Mouse (Mus musculus): ENCODE results near the gene Cry2. TPM values are rescaled to one million over a fixed set of nuclear protein-coding genes. Genes with fewer than 3 reads are reported as not detected.
A peak's percentile ranks its signal among the peaks of the same experiment; 100 is the strongest.

Cry2 gene
- total and polyA plus RNA-seq, 3 experiments = 12.7 to 29.3 (median 19.1) TPM

DNA sequence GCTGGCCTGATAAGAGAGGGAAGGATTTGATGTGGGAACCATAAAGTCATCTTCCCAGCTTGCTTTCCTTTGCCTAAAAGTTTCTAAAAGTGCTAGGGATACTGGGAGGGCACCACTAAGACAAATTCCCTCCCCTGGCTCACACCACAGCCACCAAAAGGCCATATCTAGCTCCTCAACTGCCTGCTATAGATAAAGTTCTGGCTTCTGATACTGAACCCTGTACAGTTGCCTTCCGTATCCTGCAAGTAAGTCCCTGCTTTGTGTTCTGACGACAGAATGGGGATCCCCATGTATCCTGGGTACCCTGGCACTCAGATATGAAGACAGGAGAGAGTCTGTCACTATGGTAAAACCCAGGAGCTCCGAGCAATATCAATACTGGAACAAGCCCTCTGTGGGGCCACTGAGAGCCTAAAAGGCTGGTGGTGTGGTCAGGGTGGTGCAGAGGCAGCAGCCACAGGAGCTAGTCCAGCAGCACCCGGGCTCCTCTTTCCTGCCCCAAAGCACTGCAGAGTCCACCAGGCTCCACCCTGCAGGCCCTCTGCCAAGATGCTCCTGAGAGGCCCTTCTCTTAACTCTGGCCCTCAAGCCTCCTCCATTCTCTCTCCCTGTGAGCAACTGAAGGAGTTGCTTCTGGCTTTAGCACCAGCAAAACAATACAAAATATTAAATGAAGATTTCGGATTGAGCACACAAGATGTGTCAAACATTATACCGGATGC, 43.5 kb downstream of the Cry2 start:
- Histone ChIP-seq H3K27ac (no peak overlapping the region), H3K27me3 (ENCODE audit: control insufficient read depth, insufficient read depth, low read length) (no peaks in the 10 kb centered on the region), H3K9ac (ENCODE audit: low read depth, low read length) (no peak overlapping the region), H3K79me2 (replicated peaks; ENCODE audit: control insufficient read depth, insufficient read depth, low read length) (no peaks in the 10 kb centered on the region), H3K4me1 (ENCODE audit: control insufficient read depth, insufficient read depth, low read length) (peaks cover 2% of the 10 kb centered on the region; the same call in 1 of the 2 replicates), H3K36me3 (ENCODE audit: control insufficient read depth, insufficient read depth, low read length) (no peaks in the 10 kb centered on the region), H3K4me3 (no peak overlapping the region)
- TF ChIP-seq CTCF (IDR thresholded peaks at IDR 0.05) = no peak
- no peak for TF ChIP-seq EP300 (IDR thresholded peaks at IDR 0.05; ENCODE audit: insufficient read depth, low read depth, low read length)
- no peak for TF ChIP-seq POLR2A (IDR thresholded peaks at IDR 0.05; ENCODE audit: insufficient read depth, low read depth, low read length)
- peak; percentile 59 to 60 for DNase-seq
- intact Hi-C loops (cut with DNase I) = no loop called here
- WGBS = 50% methylated on average over 6 of the region's 6 CpGs

DNA sequence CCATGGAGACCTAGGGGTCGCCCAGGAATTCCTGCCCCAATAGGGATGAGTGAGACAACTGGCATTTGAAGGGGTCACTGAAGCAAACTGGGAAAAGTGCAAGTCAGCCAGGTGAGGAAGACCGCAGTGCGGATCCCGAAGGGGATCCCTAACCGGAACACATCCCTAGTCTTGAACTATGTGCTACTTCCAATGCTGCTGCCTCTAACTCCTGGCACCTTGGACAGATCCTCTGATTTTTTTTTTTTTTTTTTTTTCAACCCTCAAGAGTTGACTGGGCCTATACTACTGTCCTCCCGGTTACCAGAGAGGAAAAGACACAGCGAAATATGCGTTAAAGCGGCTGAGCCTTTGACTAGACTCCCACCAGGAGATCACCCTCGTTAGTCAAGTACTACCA, 44.2 kb downstream of the Cry2 start:
- intact Hi-C loops (cut with DNase I) = no loop called here
- no peaks in the 10 kb centered on the region for H3K79me2 ChIP-seq (replicated peaks; ENCODE audit: control insufficient read depth, insufficient read depth, low read length)
- DNase-seq = no peak
- TF ChIP-seq POLR2A (IDR thresholded peaks at IDR 0.05; ENCODE audit: insufficient read depth, low read depth, low read length) (no peak), EP300 (IDR thresholded peaks at IDR 0.05; ENCODE audit: insufficient read depth, low read depth, low read length) (no peak), CTCF (IDR thresholded peaks at IDR 0.05) (no peak)
- H3K9ac ChIP-seq (ENCODE audit: low read depth, low read length) = no peak overlapping the region
- no peaks in the 10 kb centered on the region for H3K36me3 ChIP-seq (ENCODE audit: control insufficient read depth, insufficient read depth, low read length)
- WGBS = 36% methylated on average over 10 of the region's 10 CpGs
- H3K4me3 ChIP-seq = peak overlapping the region; percentile 56
- no peaks in the 10 kb centered on the region for H3K27me3 ChIP-seq (ENCODE audit: control insufficient read depth, insufficient read depth, low read length)
- peak overlapping the region; percentile 54 for H3K27ac ChIP-seq
- H3K4me1 ChIP-seq (ENCODE audit: control insufficient read depth, insufficient read depth, low read length) = peaks cover 2% of the 10 kb centered on the region; the same call in 1 of the 2 replicates

DNA sequence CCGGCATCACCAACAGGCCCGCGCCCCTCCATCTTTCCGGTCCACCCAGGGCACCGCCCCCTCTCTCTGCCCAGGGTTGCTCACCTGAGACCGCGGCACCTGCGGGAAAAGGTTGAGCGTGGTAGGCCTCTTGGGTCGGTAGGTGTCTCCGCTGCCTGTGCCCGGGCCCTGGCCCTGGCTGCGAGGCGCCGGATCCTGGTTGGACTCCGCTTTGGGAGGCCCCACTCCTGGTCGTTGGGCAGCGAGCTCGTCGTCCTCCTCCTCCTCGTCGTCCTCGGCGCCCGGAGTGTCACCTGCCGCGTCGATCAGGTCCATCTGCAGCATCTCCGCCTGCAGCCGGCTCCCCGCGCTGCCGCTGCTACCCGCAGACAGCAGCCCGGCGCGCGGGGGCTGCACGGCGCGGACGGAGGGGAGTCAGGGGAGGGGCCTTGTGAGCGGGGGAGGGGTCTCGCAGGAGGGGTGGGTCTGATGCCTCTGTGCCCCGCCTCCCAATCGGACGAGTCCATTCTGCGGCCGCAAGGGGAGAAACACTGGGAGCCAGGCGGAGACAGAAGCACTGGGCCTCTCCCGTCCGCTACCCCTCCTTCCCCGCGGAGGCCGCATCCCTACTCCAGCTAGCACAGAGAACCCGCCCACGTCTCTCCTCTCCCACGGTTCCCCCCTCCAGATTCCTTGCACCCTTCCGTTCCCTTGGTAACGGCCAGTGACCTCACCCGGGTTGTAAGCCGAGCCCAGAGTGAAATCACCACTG, 44.8 kb downstream of the Cry2 start:
- DNase-seq = peak; percentile 80 to 87
- Histone ChIP-seq H3K79me2 (replicated peaks; ENCODE audit: control insufficient read depth, insufficient read depth, low read length) (no peaks in the 10 kb centered on the region), H3K27ac (peak overlapping the region; percentile 57), H3K27me3 (ENCODE audit: control insufficient read depth, insufficient read depth, low read length) (no peaks in the 10 kb centered on the region), H3K4me1 (ENCODE audit: control insufficient read depth, insufficient read depth, low read length) (peaks cover 2% of the 10 kb centered on the region; the same call in 1 of the 2 replicates), H3K9ac (ENCODE audit: low read depth, low read length) (peak overlapping the region; percentile 70), H3K36me3 (ENCODE audit: control insufficient read depth, insufficient read depth, low read length) (no peaks in the 10 kb centered on the region), H3K4me3 (peak overlapping the region; percentile 56)
- intact Hi-C loops (cut with DNase I) = no loop called here
- TF ChIP-seq POLR2A (IDR thresholded peaks at IDR 0.05; ENCODE audit: insufficient read depth, low read depth, low read length) (no peak), CTCF (IDR thresholded peaks at IDR 0.05) (no peak), EP300 (IDR thresholded peaks at IDR 0.05; ENCODE audit: insufficient read depth, low read depth, low read length) (no peak)
- WGBS = 1% methylated on average over 62 of the region's 62 CpGs

DNA sequence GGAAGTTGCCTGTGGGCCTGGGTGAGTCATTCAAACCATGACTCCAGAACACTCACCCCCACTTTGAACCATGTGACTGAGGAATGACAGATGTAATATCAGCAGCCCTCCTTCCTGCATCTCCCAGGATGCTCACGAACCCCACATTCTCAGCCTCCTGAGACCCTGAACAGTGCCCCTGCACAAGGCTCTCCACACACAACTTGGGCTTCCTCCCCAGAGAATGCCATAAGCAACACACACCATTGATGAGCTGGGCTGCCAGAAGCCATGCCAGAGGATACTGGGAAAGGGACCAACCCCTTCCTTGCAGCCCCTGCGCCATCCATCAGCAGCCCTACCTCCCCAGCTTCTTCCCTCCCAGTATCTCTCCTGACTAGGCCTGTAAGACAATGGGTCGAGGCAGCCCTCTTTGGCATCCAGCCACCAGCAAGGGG, 45.7 kb downstream of the Cry2 start:
- no peak for DNase-seq
- Histone ChIP-seq H3K27ac (no peak overlapping the region; the same call in 1 of the 2 replicates), H3K4me1 (ENCODE audit: control insufficient read depth, insufficient read depth, low read length) (peaks cover 2% of the 10 kb centered on the region; the same call in 1 of the 2 replicates), H3K36me3 (ENCODE audit: control insufficient read depth, insufficient read depth, low read length) (no peaks in the 10 kb centered on the region), H3K27me3 (ENCODE audit: control insufficient read depth, insufficient read depth, low read length) (no peaks in the 10 kb centered on the region), H3K4me3 (no peak overlapping the region), H3K9ac (ENCODE audit: low read depth, low read length) (no peak overlapping the region), H3K79me2 (replicated peaks; ENCODE audit: control insufficient read depth, insufficient read depth, low read length) (no peaks in the 10 kb centered on the region)
- WGBS = 58% methylated on average over 3 of the region's 3 CpGs
- TF ChIP-seq EP300 (IDR thresholded peaks at IDR 0.05; ENCODE audit: insufficient read depth, low read depth, low read length) = no peak
- no peak for TF ChIP-seq CTCF (IDR thresholded peaks at IDR 0.05)
- intact Hi-C loops (cut with DNase I) = no loop called here

DNA sequence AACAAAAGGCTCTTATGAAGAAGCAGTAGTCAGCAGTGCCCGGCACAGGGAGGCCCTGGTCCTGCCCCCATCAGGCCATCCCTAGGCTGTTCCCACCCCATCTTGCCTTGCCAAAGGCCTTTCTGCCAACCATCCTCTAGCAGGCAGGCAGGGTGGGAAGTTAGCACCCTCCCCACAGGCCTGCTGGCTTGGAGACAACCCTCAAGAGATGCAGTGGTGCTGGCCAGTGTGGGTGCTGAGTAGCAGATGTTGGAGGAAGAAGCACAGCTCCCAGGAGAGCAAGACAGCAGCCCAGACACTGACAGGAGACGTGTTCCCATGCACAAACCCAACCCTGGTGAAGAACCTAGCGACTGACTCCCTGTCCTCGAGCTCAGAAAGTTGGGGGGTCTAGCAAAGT, 46.2 kb downstream of the Cry2 start:
- TF ChIP-seq CTCF (IDR thresholded peaks at IDR 0.05) (no peak), POLR2A (IDR thresholded peaks at IDR 0.05; ENCODE audit: insufficient read depth, low read depth, low read length) (no peak), EP300 (IDR thresholded peaks at IDR 0.05; ENCODE audit: insufficient read depth, low read depth, low read length) (no peak)
- H3K79me2 ChIP-seq (replicated peaks; ENCODE audit: control insufficient read depth, insufficient read depth, low read length) = no peaks in the 10 kb centered on the region
- peaks cover 2% of the 10 kb centered on the region; the same call in 1 of the 2 replicates for H3K4me1 ChIP-seq (ENCODE audit: control insufficient read depth, insufficient read depth, low read length)
- WGBS = 75% methylated on average over 4 of the region's 4 CpGs
- intact Hi-C loops (cut with DNase I) = no loop called here
- H3K27me3 ChIP-seq (ENCODE audit: control insufficient read depth, insufficient read depth, low read length) = no peaks in the 10 kb centered on the region
- no peak overlapping the region for H3K9ac ChIP-seq (ENCODE audit: low read depth, low read length)
- H3K27ac ChIP-seq = no peak overlapping the region
- no peaks in the 10 kb centered on the region for H3K36me3 ChIP-seq (ENCODE audit: control insufficient read depth, insufficient read depth, low read length)
- no peak for DNase-seq
- no peak overlapping the region for H3K4me3 ChIP-seq
